In the genomic region with DNA sequence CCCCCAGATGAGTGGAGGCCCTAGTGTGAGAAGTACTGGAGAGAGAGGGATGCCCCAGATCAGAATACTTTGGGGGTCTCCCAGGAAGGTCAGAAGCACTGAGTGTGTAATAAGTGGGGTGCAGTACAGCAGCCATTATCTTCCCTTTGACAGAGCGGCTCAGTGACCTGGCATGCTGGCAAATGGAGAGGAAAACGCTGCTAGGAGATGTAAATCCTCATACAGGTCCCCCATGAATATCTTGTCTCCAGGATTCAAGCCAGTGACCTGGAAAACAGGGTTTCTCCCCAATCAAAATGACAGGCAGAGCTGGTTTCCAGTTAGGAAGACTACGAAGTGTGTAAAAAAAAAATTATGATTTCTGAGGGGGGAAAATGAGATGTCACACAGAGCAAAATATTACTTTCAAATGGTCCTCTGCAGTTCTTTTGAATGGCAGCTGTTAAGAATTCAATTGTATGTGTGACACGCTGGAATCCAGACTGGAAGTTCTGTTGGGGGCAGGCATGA, we compare ENCODE assay signal across 29 mouse cellular contexts.
DNase-seq lines count a peak whose midpoint lies in the region; ATAC-seq and TF ChIP-seq lines count a peak whose summit lies in the region.
"Had no signal": no experiment of that assay in that cellular context is flagged by ENCODE, and none has a peak within 500 bp of the region (broad histone marks: within the 10 kb centered on the region; RNA-seq: fewer than 3 reads in every experiment).

No protein-coding gene starts in this region.

- no peaks in the 10 kb centered on the region for H3K27me3 ChIP-seq in forebrain, embryonic 12.5 days
- H3K27me3 ChIP-seq in forebrain, postnatal 0 days (ENCODE audit: insufficient read depth, low read length) = no peaks in the 10 kb centered on the region
- no peaks in the 10 kb centered on the region for H3K27me3 ChIP-seq in hindbrain, embryonic 11.5 days (ENCODE audit: control insufficient read depth, insufficient read depth, low read length)
- no peaks in the 10 kb centered on the region for H3K27me3 ChIP-seq in hindbrain, embryonic 16.5 days (replicated peaks; ENCODE audit: control insufficient read depth, insufficient read depth, low read length)
- H3K27me3 ChIP-seq in midbrain, embryonic 13.5 days = no peaks in the 10 kb centered on the region
- H3K27me3 ChIP-seq in midbrain, embryonic 10.5 days (ENCODE audit: low read depth, poor library complexity, severe bottlenecking) = no peaks in the 10 kb centered on the region
- H3K27me3 ChIP-seq: embryonic facial prominence, embryonic 13.5 days; heart, embryonic 13.5 days; hindbrain, embryonic 12.5 days; hindbrain, embryonic 15.5 days; intestine, embryonic 15.5 days had no signal

- H3K27ac ChIP-seq in forebrain, embryonic 12.5 days = no peak overlapping the region
- no peak overlapping the region for H3K27ac ChIP-seq in forebrain, postnatal 0 days (ENCODE audit: low read depth, low read length)
- H3K27ac ChIP-seq in hindbrain, embryonic 11.5 days (ENCODE audit: low read depth, low read length) = no peak overlapping the region
- H3K27ac ChIP-seq in hindbrain, embryonic 16.5 days (ENCODE audit: low read depth, low read length) = no peak overlapping the region
- H3K27ac ChIP-seq in midbrain, embryonic 13.5 days = 0 out of 2 replicates have a peak overlapping the region, but pooled peaks have one; percentile 1
- no peak overlapping the region for H3K27ac ChIP-seq in midbrain, embryonic 10.5 days (replicated peaks)
- H3K27ac ChIP-seq: embryonic facial prominence, embryonic 10.5 days; embryonic facial prominence, embryonic 13.5 days; heart, adult 2 months; heart, embryonic 10.5 days; heart, embryonic 13.5 days; hindbrain, embryonic 12.5 days; hindbrain, embryonic 15.5 days; intestine, embryonic 15.5 days had no signal

- 0 out of 2 replicates have a peak, but pooled peaks have one; percentile 49 for ATAC-seq in forebrain, embryonic 12.5 days (ENCODE audit: low FRiP score)
- no peak for ATAC-seq in forebrain, postnatal 0 days
- peak; percentile 59 for ATAC-seq in hindbrain, embryonic 11.5 days (ENCODE audit: low FRiP score)
- no peak for ATAC-seq in hindbrain, embryonic 16.5 days
- ATAC-seq in midbrain, embryonic 13.5 days = peak; percentile 62; the same call in 1 of the 2 replicates
- ATAC-seq: intestine, embryonic 15.5 days; Patski had no signal

- no peaks in the 10 kb centered on the region for H3K9me3 ChIP-seq in forebrain, embryonic 12.5 days
- no peaks in the 10 kb centered on the region for H3K9me3 ChIP-seq in forebrain, postnatal 0 days (ENCODE audit: low read length)
- H3K9me3 ChIP-seq in hindbrain, embryonic 11.5 days (ENCODE audit: control insufficient read depth, low read length) = no peaks in the 10 kb centered on the region
- H3K9me3 ChIP-seq in hindbrain, embryonic 16.5 days (ENCODE audit: control insufficient read depth, low read length) = no peaks in the 10 kb centered on the region
- H3K9me3 ChIP-seq in midbrain, embryonic 13.5 days = no peaks in the 10 kb centered on the region
- no peaks in the 10 kb centered on the region for H3K9me3 ChIP-seq in midbrain, embryonic 10.5 days (replicated peaks)
- H3K9me3 ChIP-seq: embryonic facial prominence, embryonic 10.5 days; embryonic facial prominence, embryonic 13.5 days; heart, embryonic 10.5 days; heart, embryonic 13.5 days; hindbrain, embryonic 12.5 days; hindbrain, embryonic 15.5 days; intestine, embryonic 15.5 days had no signal

- no peak overlapping the region for H3K4me3 ChIP-seq in forebrain, embryonic 12.5 days (replicated peaks)
- no peak overlapping the region for H3K4me3 ChIP-seq in forebrain, postnatal 0 days (ENCODE audit: low read depth, low read length)
- no peak overlapping the region for H3K4me3 ChIP-seq in hindbrain, embryonic 11.5 days (ENCODE audit: low read depth, low read length)
- no peak overlapping the region for H3K4me3 ChIP-seq in hindbrain, embryonic 16.5 days (ENCODE audit: low read length)
- H3K4me3 ChIP-seq in midbrain, embryonic 13.5 days (replicated peaks) = no peak overlapping the region
- no peak overlapping the region for H3K4me3 ChIP-seq in midbrain, embryonic 10.5 days
- H3K4me3 ChIP-seq: embryonic facial prominence, embryonic 10.5 days; embryonic facial prominence, embryonic 13.5 days; erythroblast, embryonic 14.5 days; heart, adult 2 months; heart, embryonic 10.5 days; heart, embryonic 13.5 days; hindbrain, embryonic 12.5 days; hindbrain, embryonic 15.5 days; intestine, embryonic 15.5 days had no signal

- no peak for DNase-seq in forebrain, postnatal 0 days
- no peak for DNase-seq in hindbrain, embryonic 11.5 days (ENCODE audit: low spot score)
- DNase-seq in midbrain, embryonic 10.5 days (ENCODE audit: low spot score) = no peak
- DNase-seq in retina, embryonic 14.5 days (ENCODE audit: low spot score) = peak; percentile 61
- DNase-seq in lung, postnatal 36 days = no peak
- DNase-seq: adrenal gland, postnatal 10 days; adrenal gland, postnatal 36 days; cerebellum, adult 11-12 months; cerebellum, adult 8-10 months; cerebellum, postnatal 10 days; cerebellum, postnatal 36 days; embryo, embryonic 11 days; gastrocnemius, postnatal 10 days; gastrocnemius, postnatal 36 days; heart, adult 2 months; heart, postnatal 14 days; heart, postnatal 4 days had no signal

- H3K9ac ChIP-seq in forebrain, embryonic 12.5 days = no peak overlapping the region
- H3K9ac ChIP-seq in forebrain, postnatal 0 days = no peak overlapping the region
- no peak overlapping the region for H3K9ac ChIP-seq in hindbrain, embryonic 11.5 days (ENCODE audit: low read depth, low read length)
- H3K9ac ChIP-seq in hindbrain, embryonic 16.5 days (ENCODE audit: low read depth, low read length) = no peak overlapping the region
- no peak overlapping the region for H3K9ac ChIP-seq in midbrain, embryonic 13.5 days (replicated peaks)
- H3K9ac ChIP-seq: embryonic facial prominence, embryonic 13.5 days; heart, embryonic 13.5 days; hindbrain, embryonic 12.5 days; hindbrain, embryonic 15.5 days; intestine, embryonic 15.5 days had no signal

- H3K4me2 ChIP-seq in forebrain, embryonic 12.5 days = no peak overlapping the region
- no peak overlapping the region for H3K4me2 ChIP-seq in forebrain, postnatal 0 days (ENCODE audit: low read depth)
- no peak overlapping the region for H3K4me2 ChIP-seq in hindbrain, embryonic 11.5 days (replicated peaks; ENCODE audit: low read depth, low read length)
- H3K4me2 ChIP-seq in hindbrain, embryonic 16.5 days (ENCODE audit: low read length) = no peak overlapping the region
- H3K4me2 ChIP-seq in midbrain, embryonic 13.5 days (replicated peaks) = no peak overlapping the region
- H3K4me2 ChIP-seq: embryonic facial prominence, embryonic 13.5 days; heart, embryonic 13.5 days; hindbrain, embryonic 12.5 days; hindbrain, embryonic 15.5 days; intestine, embryonic 15.5 days had no signal

- WGBS in forebrain, embryonic 12.5 days = 62% methylated on average over 4 of the region's 4 CpGs
- whole genome bisulfite sequencing in forebrain, postnatal 0 days = 45% methylated on average over 4 of the region's 4 CpGs
- 58% methylated on average over 4 of the region's 4 CpGs for WGBS in hindbrain, embryonic 11.5 days
- WGBS in hindbrain, embryonic 16.5 days = 36% methylated on average over 4 of the region's 4 CpGs
- 38% methylated on average over 4 of the region's 4 CpGs for WGBS in midbrain, embryonic 13.5 days
- 62% methylated on average over 4 of the region's 4 CpGs for WGBS in midbrain, embryonic 10.5 days

- no peaks in the 10 kb centered on the region for H3K36me3 ChIP-seq in forebrain, embryonic 12.5 days (replicated peaks)
- no peaks in the 10 kb centered on the region for H3K36me3 ChIP-seq in forebrain, postnatal 0 days (ENCODE audit: insufficient read depth)
- H3K36me3 ChIP-seq in hindbrain, embryonic 11.5 days (ENCODE audit: control insufficient read depth, insufficient read depth, low read length) = no peaks in the 10 kb centered on the region
- H3K36me3 ChIP-seq in hindbrain, embryonic 16.5 days (ENCODE audit: control insufficient read depth, insufficient read depth, low read length) = no peaks in the 10 kb centered on the region
- no peaks in the 10 kb centered on the region for H3K36me3 ChIP-seq in midbrain, embryonic 13.5 days
- H3K36me3 ChIP-seq in midbrain, embryonic 10.5 days = no peaks in the 10 kb centered on the region
- H3K36me3 ChIP-seq: embryonic facial prominence, embryonic 10.5 days; embryonic facial prominence, embryonic 13.5 days; heart, embryonic 10.5 days; heart, embryonic 13.5 days; hindbrain, embryonic 12.5 days; hindbrain, embryonic 15.5 days; intestine, embryonic 15.5 days had no signal

- TF ChIP-seq CTCF in forebrain, postnatal 0 days (IDR thresholded peaks at IDR 0.05; ENCODE audit: low read depth) = no peak

- no peaks in the 10 kb centered on the region for H3K4me1 ChIP-seq in forebrain, embryonic 12.5 days
- H3K4me1 ChIP-seq in forebrain, postnatal 0 days (ENCODE audit: insufficient read depth) = no peaks in the 10 kb centered on the region
- H3K4me1 ChIP-seq in hindbrain, embryonic 11.5 days (replicated peaks; ENCODE audit: control insufficient read depth, insufficient read depth, low read length) = no peaks in the 10 kb centered on the region
- no peaks in the 10 kb centered on the region for H3K4me1 ChIP-seq in hindbrain, embryonic 16.5 days (ENCODE audit: control insufficient read depth, insufficient read depth, low read depth, low read length)
- peaks cover 6% of the 10 kb centered on the region; the same call in 1 of the 2 replicates for H3K4me1 ChIP-seq in midbrain, embryonic 13.5 days (replicated peaks)
- peaks cover 7% of the 10 kb centered on the region; the same call in 1 of the 2 replicates for H3K4me1 ChIP-seq in midbrain, embryonic 10.5 days
- H3K4me1 ChIP-seq: embryonic facial prominence, embryonic 10.5 days; embryonic facial prominence, embryonic 13.5 days; heart, embryonic 10.5 days; heart, embryonic 13.5 days; hindbrain, embryonic 12.5 days; hindbrain, embryonic 15.5 days; intestine, embryonic 15.5 days had no signal

Comparison
In these comparisons a context has a peak if more than half of its experiments do, and no peak if none do; other contexts are left out.
1. ATAC-seq: peak in forebrain, embryonic 12.5 days (single experiment), hindbrain, embryonic 11.5 days (single experiment) and midbrain, embryonic 13.5 days (single experiment); none in forebrain, postnatal 0 days (single experiment) and hindbrain, embryonic 16.5 days (single experiment).